Mouse (Mus musculus) ES-E14 (cell line): ENCODE data around the gene Samd13. TPM values are rescaled to one million over a fixed set of nuclear protein-coding genes. Genes with fewer than 3 reads are reported as not detected.

ENCODE experiments used
- DNase-seq: peaks from one replicate; pipeline ENCODE4 v3.0.0-alpha.2; 2013; ENCODE audit warnings: low read depth, low spot score
- H3K27ac ChIP-seq: 2 replicates; pipeline ENCODE4 v1.5.1; 2012; ENCODE audit warnings: low read depth, mild to moderate bottlenecking, low read length, moderate library complexity, mixed read lengths; ENCODE audit not compliant: poor library complexity, insufficient read depth, severe bottlenecking
- H3K36me3 ChIP-seq: 2 replicates; pipeline ENCODE4 v1.6.1; 2012; ENCODE audit warnings: mild to moderate bottlenecking, low read length, moderate library complexity, mixed read lengths; ENCODE audit not compliant: control insufficient read depth, poor library complexity, insufficient read depth, severe bottlenecking
- H3K4me1 ChIP-seq, 2 experiments: fragments of 150-350 bp in 1 of 2; sonication (generic) in 1 of 2; 2 replicates each; pipeline ENCODE4 v1.6.1; 2012; ENCODE audit warnings: low read length in 2 of 2, mild to moderate bottlenecking in 1 of 2, mixed read lengths in 1 of 2; ENCODE audit not compliant: control insufficient read depth in 2 of 2, insufficient read depth in 2 of 2, poor library complexity in 1 of 2
- H3K4me3 ChIP-seq, 2 experiments: fragments of 150-350 bp in 1 of 2; sonication (generic) in 1 of 2; 2 replicates each; pipeline ENCODE4 v1.5.1; 2012; ENCODE audit warnings: low read length in 2 of 2, low read depth in 1 of 2, mild to moderate bottlenecking in 1 of 2, mixed read lengths in 1 of 2; ENCODE audit not compliant: insufficient read depth in 1 of 2, poor library complexity in 1 of 2, severe bottlenecking in 1 of 2
- H3K9ac ChIP-seq: 2 replicates; pipeline ENCODE4 v1.6.1; 2012; ENCODE audit warnings: low read depth, mild to moderate bottlenecking, low read length, mixed read lengths; ENCODE audit not compliant: poor library complexity, insufficient read depth, severe bottlenecking
- H3K9me3 ChIP-seq: fragments of 150-350 bp; sonication (generic); 2 replicates; pipeline ENCODE4 v1.6.1; 2012; ENCODE audit warnings: low read depth, mild to moderate bottlenecking, low read length; ENCODE audit not compliant: control insufficient read depth, insufficient read depth
- CHD2 ChIP-seq: IDR thresholded peaks from 2 replicates; pipeline ENCODE4 v1.6.1; 2014; ENCODE audit warnings: mild to moderate bottlenecking, low read depth, low read length, inconsistent platforms
- HCFC1 ChIP-seq: IDR thresholded peaks from 2 replicates; pipeline ENCODE4 v1.6.1; 2012; ENCODE audit warnings: low read length, inconsistent platforms, borderline replicate concordance; ENCODE audit not compliant: insufficient read depth
- MAFK ChIP-seq: IDR thresholded peaks from 2 replicates; pipeline ENCODE4 v1.6.1; 2014; ENCODE audit warnings: mild to moderate bottlenecking, low read depth, low read length, inconsistent platforms; ENCODE audit not compliant: insufficient read depth
- ZC3H11A ChIP-seq: IDR thresholded peaks from 2 replicates; pipeline ENCODE4 v1.6.1; 2012; ENCODE audit warnings: low read depth, mild to moderate bottlenecking, inconsistent platforms, low read length, borderline replicate concordance
- ZNF384 ChIP-seq: IDR thresholded peaks from 2 replicates; pipeline ENCODE4 v1.6.1; 2012; ENCODE audit warnings: low read depth, low read length, inconsistent platforms
- in situ Hi-C, 2 experiments: fragments of 600-800 bp; cut with MboI; formaldehyde crosslinking; loops; one replicate each; pipeline ENCODE4 v1.15.1; 2025; ENCODE audit warnings: low sequenced_read_pairs in 2 of 2, inconsistent platforms in 1 of 2; ENCODE audit not compliant: unreplicated experiment in 2 of 2
- total RNA-seq: library from RNA; depleted of rRNA; stranded (reverse); fragments of 300-350 nt; gene quantifications from 2 replicates; pipeline ENCODE4 v1.2.3, GENCODE M21; 2012

Gene Samd13
- total RNA-seq, 1 experiment = 0.45 TPM

- Histone ChIP-seq H3K4me1 (no peaks in the 10 kb centered on the region), H3K27ac (no peak overlapping the region), H3K4me3 (no peak overlapping the region), H3K9ac (no peak overlapping the region), H3K36me3 (no peaks in the 10 kb centered on the region), H3K9me3 (no peaks in the 10 kb centered on the region)
- TF ChIP-seq MAFK (no peak), ZNF384 (no peak), HCFC1 (no peak), CHD2 (no peak), ZC3H11A (no peak)
- DNase-seq = no peak
- in situ Hi-C loops = no loop called here
Measured at GRCm38 (mm10) chr3:146653692-146654091, 31.7 kb downstream of the Samd13 start.

- no peak overlapping the region for H3K4me3 ChIP-seq
- no peaks in the 10 kb centered on the region for H3K9me3 ChIP-seq
- no peak for DNase-seq
- H3K4me1 ChIP-seq = no peaks in the 10 kb centered on the region
- H3K9ac ChIP-seq = no peak overlapping the region
- no peak overlapping the region for H3K27ac ChIP-seq
- in situ Hi-C loops = no loop called here
- no peak for TF ChIP-seq HCFC1
- TF ChIP-seq ZNF384 = no peak
- no peak for TF ChIP-seq CHD2
- no peak for TF ChIP-seq ZC3H11A
- no peak for TF ChIP-seq MAFK
- no peaks in the 10 kb centered on the region for H3K36me3 ChIP-seq
Measured at GRCm38 (mm10) chr3:146652431-146652830, 33.0 kb downstream of the Samd13 start.

- Histone ChIP-seq H3K36me3 (no peaks in the 10 kb centered on the region), H3K9me3 (no peaks in the 10 kb centered on the region), H3K4me1 (no peaks in the 10 kb centered on the region), H3K4me3 (no peak within 1 kb of the TSS), H3K27ac (no peak within 1 kb of the TSS), H3K9ac (no peak within 1 kb of the TSS)
- in situ Hi-C loops = no loop called here
- DNase-seq = no peak
- TF ChIP-seq HCFC1 = no peak
- no peak for TF ChIP-seq CHD2
- no peak for TF ChIP-seq ZC3H11A
- TF ChIP-seq MAFK = no peak
- no peak for TF ChIP-seq ZNF384
Measured at GRCm38 (mm10) chr3:146651217-146651616, 34.2 kb downstream of the Samd13 start, which contains the start of gene 4930503B20Rik. Gene 4930503B20Rik, minus strand, starts transcription at chr3:146651317.

GRCm38 (mm10) chr3:146650716-146651115, 34.7 kb downstream of the Samd13 start:
- peak; percentile 30 for DNase-seq
- Histone ChIP-seq H3K9me3 (no peaks in the 10 kb centered on the region), H3K4me3 (no peak overlapping the region), H3K4me1 (no peaks in the 10 kb centered on the region), H3K36me3 (no peaks in the 10 kb centered on the region), H3K27ac (no peak overlapping the region), H3K9ac (no peak overlapping the region)
- TF ChIP-seq CHD2 (no peak), MAFK (no peak)
- in situ Hi-C loops = no loop called here

- Histone ChIP-seq H3K27ac (no peak overlapping the region), H3K9ac (no peak overlapping the region), H3K4me3 (no peak overlapping the region), H3K36me3 (no peaks in the 10 kb centered on the region), H3K9me3 (no peaks in the 10 kb centered on the region), H3K4me1 (no peaks in the 10 kb centered on the region)
- in situ Hi-C loops = no loop called here
- no peak for TF ChIP-seq HCFC1
- no peak for DNase-seq
Measured at GRCm38 (mm10) chr3:146649311-146649894, 36.0 kb downstream of the Samd13 start.
